Mouse (Mus musculus) embryo, embryonic 10.5 days (tissue): ENCODE measurements around the gene Rita1.

Source experiments
- DNase-seq: peaks from one replicate; pipeline ENCODE4 v3.0.0-alpha.2; 2015; ENCODE audit warnings: low spot score

The Rita1 gene

DNA sequence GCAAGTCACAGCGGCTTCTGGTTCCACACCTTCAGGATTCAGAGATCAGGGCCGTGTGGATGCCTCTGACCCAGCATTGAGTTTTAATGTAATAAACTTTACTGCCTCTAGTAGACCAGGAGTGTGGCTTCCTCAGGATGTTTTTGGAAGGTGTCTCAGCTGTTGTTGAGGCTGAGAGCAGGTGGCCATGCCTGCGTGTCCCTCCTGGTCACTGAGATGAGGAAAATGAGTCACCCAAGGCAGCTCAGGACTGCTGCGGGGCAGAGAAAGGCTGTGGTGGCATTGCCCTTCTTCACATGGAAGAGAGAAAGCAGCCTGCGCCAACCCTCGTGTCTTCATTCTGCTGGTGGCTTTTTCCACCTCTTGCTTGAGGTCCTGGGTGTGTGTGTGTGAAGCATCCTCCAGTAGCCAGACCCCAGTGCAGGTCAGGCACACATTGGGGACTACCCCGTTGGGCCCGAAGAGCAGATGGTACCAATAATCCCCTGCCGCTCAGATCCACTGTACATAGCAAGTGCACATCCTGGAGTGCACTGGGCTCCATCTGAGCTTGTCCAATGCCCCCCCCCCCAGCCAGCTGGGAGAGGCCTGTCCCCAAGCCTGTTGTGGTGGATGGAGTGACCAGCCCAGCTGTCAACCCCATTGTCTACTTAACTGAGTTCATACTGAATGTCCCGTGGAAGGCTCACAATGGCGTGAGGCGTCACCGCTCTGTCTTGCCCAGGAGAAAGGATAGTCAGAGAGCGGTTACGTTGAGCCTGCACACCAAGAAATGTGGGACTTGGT lies 15.3 kb upstream of the Rita1 start:
- DNase-seq: no peak

DNA sequence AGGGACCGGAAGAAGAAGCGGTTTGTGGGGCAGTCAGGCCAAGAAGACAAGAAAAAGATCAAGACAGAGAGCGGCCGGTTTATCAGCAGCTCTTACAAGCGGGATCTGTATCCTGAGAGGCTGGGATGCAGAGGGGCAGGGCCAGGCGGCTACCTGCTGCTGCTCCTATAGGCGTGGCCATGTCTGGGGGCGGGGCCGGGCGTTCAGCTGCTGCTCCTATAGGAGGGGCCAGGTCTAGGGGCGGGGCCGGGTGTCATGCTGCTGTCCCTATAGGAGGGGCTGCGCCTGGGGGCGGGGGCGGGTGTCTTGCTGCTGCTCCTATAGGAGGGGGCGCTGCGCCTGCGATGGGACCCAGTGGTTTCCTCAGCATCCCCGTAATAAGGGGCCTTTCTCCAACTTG lies 14.0 kb upstream of the Rita1 start:
- peak; percentile 68 for DNase-seq

DNA sequence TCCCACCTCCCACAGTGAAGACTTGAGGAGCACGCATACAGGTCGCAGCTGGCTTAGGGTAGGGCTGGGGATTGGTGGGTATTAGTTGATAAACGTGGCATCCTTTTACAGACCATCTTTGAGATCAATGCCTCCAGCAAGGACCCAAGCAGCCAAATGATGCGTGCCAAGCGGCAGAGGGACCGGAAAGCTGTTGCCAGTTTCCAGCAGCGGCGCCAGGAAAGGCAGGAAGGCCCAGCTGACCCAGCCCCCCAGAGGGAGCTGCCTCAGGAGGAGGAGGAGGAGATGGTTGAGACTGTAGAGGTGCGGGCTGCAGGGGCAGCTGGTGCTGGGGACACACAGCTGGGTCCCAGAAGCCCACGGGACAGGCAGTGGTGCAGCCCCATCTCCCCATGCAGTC lies 12.0 kb upstream of the Rita1 start:
- DNase-seq: no peak

DNA sequence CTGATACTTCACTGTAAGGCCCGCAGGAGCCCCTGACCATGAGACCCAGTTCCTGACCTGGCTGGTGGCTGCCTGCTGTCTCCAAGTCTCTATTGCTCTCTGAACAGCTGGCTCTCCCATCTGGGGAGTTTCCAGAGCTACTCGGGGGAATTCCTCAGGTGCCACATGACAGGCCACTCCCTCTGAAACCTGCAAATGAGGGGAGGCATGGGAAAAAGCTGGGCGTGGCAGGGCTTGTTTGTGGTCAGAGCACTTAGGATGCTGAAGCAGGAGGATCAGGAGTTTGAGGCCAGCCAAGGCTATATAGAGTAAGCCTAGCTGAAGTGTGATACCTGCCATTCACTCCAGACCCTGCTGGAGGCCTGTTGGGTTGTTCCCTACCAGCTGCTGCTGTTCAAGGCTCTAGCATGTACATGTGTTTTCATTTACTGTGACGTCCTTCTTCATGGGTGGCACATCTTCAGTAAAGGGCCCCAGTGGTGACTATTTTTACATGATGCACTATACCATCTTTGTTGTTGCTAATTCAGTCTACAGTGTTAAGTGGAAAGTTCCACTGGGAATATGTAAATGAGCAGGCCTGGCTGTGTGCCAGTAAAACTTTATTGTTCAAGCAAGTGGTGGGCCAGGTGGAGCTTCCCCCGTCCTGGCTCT lies 9.9 kb upstream of the Rita1 start:
- no peak for DNase-seq

DNA sequence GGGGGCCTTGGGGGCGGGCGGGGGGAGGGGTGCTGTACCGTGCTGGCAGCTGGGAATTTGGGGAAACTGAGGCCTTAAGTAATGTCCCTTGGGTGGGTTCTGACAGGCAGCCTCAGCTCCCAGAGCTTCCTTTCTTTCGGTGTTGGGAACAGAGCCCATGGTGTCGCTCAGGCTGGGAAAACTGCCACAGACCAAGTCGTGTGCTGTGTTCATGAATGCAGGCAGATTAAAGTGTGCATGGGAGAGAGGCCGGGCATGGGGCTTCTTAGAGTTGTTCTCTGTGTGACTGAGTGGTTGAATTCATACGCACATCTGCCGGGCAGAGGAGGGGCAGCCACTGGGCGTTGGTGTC lies 9.4 kb upstream of the Rita1 start:
- DNase-seq: no peak

DNA sequence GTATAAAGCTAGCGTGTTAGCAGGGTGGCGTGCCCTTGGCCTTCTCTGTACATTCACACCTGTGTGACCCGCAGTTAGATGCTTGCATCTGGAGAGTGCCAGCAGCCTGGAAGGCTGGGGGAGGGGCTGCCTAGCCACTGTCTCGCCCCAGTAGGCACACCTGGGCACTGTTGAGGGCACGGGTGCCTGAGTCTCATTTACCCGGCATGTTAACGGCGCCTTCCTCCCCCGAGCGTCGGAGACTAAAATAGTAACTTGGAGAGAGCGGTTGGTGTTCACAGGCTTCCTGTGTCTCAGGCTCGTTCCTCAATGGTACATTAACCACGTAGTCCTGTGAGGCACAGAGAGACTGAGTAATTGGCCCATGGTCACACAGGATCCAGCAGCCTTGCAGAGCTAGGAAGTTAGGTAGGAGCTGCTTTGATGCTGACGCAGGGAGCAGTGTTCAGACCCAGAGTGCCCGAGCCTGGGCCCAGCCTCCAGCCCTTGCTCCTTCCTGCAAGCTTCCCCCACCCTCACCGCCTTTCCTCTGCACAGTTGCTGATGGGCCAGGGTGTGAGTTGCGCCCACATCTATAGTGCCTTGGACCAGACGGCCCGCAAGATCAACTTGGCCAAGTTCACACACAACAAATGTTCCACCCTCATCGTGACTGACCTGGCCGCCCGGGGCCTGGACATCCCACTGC lies 8.8 kb upstream of the Rita1 start:
- no peak for DNase-seq

DNA sequence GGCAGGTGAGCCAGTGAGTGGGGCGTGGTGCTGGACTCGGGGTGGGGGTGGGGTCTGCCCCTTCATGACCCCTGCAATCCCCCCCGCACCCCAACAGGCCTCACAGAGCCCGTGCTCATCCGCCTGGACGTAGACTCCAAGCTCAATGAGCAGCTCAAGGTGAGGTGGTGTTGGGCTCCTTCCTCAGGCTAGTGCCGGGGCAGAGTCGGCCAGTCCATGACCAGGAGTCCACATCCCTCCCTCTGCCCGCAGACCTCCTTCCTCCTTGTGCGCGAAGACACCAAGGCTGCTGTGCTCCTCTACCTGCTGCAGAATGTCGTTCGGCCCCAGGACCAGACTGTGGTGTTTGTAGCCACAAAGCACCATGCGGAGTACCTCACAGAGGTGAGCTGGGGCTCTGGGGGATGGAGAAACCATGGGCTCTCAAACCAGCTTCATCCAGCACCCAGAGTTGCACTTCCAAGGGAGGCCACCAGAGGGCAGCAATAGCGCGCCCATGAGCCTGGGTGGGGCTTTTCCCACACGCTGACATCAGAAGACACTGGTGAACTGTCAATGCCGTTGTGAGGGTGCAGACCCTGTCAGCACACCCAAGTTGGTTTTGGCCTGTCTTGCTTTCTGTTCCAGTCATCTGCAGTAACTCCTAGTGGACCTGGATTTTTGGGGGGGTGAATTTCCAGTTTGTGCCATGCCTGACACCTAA lies 8.1 kb upstream of the Rita1 start:
- DNase-seq: peak; percentile 86

DNA sequence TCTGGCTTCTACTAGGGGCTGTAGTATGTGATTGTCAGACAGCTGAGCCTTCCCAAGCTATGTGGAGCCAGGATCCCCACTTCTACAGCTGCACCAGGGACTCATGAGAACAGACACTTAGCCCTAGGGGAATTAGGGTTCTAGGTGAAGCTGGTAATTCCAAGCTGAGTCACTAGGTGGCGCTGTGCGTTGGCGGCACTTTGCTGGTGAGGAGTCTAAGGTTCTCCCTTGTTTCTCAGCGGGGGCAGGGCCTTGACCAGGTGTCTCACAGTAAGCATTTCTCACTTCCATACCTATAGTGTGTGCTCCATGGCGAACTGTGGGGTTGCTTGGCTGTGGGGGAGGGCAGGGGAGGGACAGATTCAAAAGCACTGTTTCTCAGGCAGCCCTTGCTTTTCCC lies 6.8 kb upstream of the Rita1 start:
- DNase-seq: peak; percentile 74

DNA sequence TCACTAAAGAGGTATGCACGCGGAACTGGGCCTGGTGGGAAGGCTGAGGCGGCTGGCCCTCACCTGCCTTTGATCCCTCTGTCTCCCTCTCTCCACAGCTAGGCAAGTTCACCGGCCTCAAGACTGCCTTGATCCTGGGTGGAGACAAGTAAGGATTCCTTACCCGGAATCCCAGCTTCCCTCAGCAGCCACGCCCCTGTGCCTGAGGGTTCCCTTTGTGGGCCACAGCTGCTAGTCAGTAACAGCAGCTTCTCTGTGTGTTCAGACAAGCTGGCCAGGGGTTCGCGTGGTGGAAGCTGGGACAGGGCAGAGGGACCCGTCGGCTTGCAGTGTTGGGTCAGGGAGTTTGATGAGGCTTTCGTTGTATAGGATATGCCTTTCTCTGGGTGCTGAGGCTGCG lies 6.4 kb upstream of the Rita1 start:
- DNase-seq: no peak

DNA sequence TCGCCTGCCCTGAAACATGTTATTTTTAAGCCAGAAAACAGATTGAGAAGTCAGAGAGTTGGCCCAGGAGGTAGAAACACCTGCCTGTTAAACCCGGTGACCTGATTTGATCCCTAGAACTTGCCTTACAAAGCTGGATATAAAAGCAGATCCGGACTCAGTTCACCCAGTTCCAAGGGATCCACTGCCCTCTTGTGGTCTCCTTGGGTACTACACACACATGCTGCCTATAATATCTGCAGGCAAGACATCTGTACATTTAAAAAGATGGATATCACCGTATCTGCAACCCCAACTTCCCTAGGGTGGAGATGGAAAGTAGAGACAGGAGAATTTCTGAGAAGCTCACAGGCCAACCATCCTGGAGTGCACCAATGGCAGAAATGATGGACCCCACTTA lies 3.5 kb upstream of the Rita1 start:
- DNase-seq: peak; percentile 52

DNA sequence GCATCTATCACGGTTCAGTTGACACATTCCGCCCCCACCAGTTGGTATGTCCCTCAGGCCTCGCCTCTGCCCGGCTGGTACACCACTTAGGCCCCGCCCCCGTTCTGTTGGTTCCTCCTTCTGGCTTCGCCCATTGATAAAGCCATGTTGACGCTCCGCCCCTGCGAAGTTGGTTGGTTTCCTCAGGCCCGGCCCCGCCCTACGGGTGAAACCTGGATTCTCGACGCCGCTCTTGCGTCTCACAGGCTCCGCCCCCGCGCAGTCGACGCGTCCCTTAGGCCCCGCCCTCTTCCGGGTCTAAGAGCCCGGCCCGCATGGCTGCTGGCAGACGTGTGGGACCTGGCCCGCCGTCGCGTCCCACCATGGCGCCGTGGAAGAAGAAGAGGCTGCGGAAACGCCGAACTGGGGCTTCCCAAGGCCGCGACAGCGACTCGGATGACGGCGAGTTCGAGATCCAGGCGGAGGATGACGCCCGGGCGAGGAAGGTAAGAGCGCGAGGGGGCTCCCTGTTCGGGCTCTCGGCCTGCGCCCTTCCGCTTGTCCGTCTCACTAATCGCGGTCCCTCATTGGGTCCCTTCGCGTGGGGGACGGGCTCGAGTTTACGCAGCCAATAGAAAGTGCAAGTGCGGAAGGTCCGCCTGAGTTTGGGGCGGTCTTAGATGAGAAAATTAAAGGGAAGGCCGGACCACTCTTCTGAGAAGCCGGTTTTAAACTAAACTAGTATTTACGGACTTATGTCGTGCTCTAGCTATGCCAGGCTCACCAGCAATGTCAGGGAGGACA lies 624 bp upstream of the Rita1 start:
- DNase-seq: peak; percentile 100

DNA sequence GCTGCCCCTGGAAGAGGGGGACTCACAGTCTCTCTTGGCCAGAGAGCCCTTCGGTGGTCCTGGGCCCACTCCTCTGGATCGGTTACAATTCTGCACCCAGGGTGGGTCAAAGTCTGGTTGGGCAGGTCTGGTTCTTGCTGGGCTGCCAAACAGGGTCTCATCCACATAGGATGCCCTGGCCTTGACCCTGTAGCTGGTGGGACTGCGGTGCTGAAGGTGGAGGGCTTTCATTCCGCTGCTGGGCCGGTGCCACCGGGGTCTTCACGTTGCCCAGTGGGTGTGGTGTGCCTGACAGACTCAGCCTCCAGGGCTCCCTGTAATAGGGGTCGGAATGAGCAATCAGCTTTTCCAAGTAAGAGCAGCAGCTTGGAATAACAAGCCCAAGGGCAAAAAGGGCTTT lies 973 bp downstream of the Rita1 start:
- DNase-seq: no peak

DNA sequence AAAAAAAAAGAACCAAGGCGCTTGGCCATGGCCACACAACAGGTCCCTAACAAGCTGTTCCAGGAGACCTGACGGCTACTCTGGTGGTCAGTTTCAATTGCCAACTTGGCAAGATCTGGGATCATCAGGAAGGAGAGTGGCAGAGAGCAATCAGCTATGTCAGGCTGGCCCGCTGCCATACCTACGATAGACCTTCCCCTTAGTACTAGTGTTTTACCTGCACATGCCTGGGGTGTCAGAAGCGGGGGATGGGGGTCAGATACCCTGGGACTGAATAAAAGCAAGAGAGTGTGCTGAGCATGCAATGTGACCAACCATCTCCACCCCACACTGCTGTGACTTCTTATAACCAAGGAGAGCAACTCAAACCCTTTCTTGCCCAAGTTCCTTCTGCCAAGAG lies 1.5 kb downstream of the Rita1 start:
- DNase-seq: no peak

DNA sequence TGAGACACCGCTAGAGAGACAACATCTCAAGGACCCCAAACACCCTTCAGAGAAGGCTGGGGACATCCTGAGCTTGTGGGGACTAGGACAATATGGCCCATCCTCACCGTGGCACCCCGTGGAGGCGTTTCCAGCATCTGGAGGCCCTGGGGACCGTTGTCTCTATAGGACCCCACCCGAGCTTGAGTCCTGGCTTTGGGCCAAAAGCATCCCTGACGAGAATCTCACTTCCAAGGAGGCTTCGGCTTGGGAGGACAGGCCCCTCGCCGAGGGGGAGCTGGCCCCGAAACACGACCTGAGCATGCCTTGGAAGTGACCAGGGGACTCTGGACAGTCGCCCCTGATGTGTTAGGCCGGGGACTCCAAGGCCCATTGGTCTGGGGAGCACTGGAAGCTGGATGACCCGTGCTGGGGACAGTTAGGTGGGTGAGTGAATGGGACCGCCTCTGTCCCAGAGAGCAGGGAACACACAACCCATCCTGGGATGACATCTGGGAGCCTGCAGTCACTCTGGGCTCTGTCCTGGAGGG lies 3.1 kb downstream of the Rita1 start:
- no peak for DNase-seq

DNA sequence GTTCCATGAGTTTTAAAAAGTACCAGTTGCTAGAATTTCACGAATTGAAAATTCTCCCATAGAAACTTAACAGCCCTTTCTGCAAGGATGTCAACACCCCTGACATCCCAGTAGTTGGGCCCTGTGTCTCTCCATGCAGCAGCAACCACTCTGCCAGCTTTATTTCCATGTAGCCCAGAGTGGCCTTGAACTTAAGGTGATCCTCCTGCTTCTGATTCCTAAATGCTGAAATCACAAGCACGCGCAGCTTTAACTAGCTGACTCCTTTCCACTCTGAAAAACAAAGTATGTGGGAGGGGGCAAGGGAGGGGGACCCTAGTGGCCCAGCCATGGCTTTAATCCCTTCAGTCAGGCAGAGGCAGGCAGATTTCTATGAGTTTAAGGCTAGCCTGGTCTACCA lies 5.1 kb downstream of the Rita1 start:
- DNase-seq: no peak

DNA sequence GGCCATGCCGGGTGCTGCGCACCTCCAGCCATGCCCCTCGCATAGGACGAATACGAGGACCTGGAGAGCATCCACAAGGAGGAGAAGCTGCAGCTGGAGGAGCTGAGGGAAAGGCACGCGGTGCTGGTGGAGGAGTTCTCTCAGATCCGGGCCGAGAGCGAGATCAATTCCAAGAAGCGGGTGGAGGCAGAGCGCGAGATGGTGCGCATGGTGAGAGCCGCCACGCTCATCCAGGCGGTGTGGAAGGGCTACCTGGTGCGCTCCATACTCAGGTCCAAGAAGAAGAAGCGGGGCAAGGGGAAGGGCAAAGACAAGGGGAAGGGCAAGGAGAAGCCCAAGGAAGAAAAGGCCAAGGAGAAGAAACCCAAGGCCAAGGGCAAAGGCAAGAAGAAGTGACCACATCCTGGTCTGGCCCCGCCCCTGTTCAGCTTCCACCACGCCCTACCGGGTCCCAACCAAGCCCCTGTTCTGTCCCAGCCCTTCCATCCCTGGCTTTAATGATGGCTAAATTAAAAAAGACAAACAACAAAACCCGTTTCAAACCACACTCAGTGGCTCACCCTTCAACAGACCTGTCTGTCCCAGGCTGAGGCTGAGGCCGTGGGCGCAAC lies 5.7 kb downstream of the Rita1 start:
- no peak for DNase-seq

DNA sequence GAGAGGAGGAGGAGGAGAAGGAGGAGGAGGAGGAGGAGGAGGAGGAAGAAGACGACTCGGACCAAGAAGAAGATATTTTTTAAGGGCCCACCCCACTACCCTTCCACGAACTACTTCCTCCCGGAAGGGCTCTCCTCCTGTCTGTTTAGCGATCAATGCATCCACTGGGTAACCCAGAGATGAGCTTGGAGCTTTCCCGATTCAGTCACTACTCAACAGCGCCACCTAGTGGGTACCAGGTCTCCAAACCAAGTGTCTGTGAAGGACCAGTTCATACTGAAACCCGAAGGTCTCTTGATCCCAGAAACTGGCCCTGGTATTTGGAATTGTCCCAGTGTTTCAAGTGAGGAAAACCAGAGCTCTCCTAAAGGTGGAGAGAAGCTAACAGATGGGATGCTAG lies 6.7 kb downstream of the Rita1 start:
- DNase-seq: peak; percentile 97

DNA sequence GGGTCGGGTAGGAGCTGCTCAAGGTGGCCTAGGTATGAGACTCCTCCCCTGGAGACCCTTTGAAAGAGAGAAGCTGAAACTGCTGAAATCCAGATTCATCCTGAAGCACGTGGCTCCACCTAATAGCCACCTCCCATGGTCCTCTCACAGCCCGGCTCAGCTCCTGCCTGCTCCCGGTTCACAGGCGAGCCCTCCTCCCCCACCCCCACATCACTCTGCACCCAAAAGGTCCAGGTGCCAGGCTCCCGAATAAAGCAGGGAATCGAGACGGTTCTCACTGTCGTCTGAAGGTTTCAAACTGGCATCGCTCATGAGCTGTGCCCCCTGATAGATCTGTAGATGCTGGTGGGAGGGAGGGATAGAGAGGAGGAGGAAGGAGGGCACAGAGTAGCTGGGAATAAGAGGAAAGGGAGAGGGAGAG lies 7.1 kb downstream of the Rita1 start:
- DNase-seq: no peak

DNA sequence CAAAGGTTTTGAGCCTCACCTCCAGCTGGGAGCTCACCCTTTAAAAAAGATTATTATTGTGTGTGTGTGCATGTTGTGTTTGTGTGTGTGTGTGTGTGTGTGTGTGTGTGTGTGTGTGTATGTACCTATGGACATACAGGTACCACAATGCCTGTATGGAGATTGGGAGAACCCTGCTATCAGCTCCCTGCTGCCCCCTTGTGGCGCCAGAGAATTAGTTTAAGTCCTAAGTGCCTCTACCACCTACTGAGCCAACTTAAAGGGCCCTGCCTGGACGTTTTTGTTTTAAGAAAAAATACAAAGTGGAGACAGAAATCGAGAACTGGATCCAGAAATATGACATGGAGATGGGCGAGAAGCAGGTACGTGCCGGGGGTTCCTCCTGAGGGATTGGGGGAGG lies 7.5 kb downstream of the Rita1 start:
- DNase-seq: peak; percentile 93

DNA sequence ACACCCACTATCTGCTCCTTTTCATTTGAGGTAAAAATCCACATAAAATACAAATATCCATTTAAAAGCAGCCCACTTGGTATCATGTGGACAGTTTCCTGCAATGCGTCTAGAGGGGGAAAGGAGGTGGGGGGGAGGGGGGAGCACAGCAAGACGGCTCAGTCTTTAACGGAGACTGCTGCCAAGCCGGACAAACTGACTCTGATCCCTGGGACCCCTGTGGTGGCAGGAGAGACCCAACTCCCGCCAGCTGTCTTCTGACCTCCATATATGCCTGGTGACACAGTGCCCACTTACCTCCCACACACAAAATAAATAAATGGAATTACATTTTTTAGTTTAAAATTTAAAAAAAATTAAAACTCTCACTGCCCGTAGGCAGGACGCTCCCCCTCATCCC lies 8.9 kb downstream of the Rita1 start:
- DNase-seq: no peak

DNA sequence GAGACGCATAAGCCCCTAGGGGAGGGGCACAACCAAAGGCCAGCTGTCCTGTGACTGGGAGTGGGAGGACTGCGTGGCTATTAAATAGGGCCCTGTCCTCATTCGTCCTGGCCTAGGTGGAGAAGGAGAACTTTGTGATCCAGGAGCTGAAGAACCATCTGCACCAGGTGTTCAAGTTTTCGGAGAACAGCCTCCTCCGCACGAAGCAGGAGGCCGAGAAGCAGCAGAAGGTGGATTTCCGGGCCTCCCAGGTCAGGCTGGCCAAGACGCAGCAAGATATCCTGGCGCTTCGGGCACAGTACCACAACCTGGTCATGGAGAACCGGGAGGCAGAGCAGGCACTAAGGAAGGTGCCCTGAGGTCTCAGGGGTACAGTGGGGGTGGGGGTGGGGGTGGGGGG lies 10.2 kb downstream of the Rita1 start:
- DNase-seq: no peak
